Mouse (Mus musculus) neural tube, embryonic 15.5 days (tissue): ENCODE measurements at regions not wholly inside any gene's neighbourhood (a gene's known extent, or its start where the extent isn't known, plus 50 kb on each side); places are given as distances from the start of the nearest gene placed in this dataset.

Experiments
- ATAC-seq: fragments of 200-750 bp; cut with Nextera tagmentation; 2 replicates; pipeline ENCODE4 v1.8.0; 2017; ENCODE audit warnings: mild to moderate bottlenecking, moderate TSS enrichment, moderate library complexity; ENCODE audit not compliant: low FRiP score
- H3K27ac ChIP-seq: fragments of 300-500 bp; sonication (generic); replicated peaks from 2 replicates; pipeline ENCODE4 v1.5.1; 2015; ENCODE audit warnings: mild to moderate bottlenecking, inconsistent platforms
- H3K27me3 ChIP-seq: fragments of 300-500 bp; sonication (generic); replicated peaks from 2 replicates; pipeline ENCODE4 v1.6.1; 2015; ENCODE audit warnings: inconsistent platforms
- H3K36me3 ChIP-seq: fragments of 300-500 bp; sonication (generic); 2 replicates; pipeline ENCODE4 v1.6.1; 2015; ENCODE audit warnings: inconsistent platforms
- H3K4me1 ChIP-seq: fragments of 300-500 bp; sonication (generic); 2 replicates; pipeline ENCODE4 v1.6.1; 2015; ENCODE audit warnings: inconsistent platforms
- H3K4me2 ChIP-seq: fragments of 300-500 bp; sonication (generic); 2 replicates; pipeline ENCODE4 v1.6.1; 2015; ENCODE audit warnings: inconsistent platforms, mild to moderate bottlenecking, moderate library complexity
- H3K4me3 ChIP-seq: fragments of 300-500 bp; sonication (generic); replicated peaks from 2 replicates; pipeline ENCODE4 v1.5.1; 2015; ENCODE audit warnings: mild to moderate bottlenecking, inconsistent platforms
- H3K9ac ChIP-seq: fragments of 300-500 bp; sonication (generic); replicated peaks from 2 replicates; pipeline ENCODE4 v1.6.1; 2015; ENCODE audit warnings: mild to moderate bottlenecking, inconsistent platforms
- H3K9me3 ChIP-seq: fragments of 300-500 bp; sonication (generic); replicated peaks from 2 replicates; pipeline ENCODE4 v1.6.1; 2016; ENCODE audit warnings: inconsistent platforms
- WGBS: fragments of 180-500 bp; shearing (Covaris S2); methylation state at CpG from one replicate; pipeline ENCODE4 v1.1.7; 2015; ENCODE audit warnings: mixed read lengths; 5-methylcytosine and 5-hydroxymethylcytosine counted together

DNA sequence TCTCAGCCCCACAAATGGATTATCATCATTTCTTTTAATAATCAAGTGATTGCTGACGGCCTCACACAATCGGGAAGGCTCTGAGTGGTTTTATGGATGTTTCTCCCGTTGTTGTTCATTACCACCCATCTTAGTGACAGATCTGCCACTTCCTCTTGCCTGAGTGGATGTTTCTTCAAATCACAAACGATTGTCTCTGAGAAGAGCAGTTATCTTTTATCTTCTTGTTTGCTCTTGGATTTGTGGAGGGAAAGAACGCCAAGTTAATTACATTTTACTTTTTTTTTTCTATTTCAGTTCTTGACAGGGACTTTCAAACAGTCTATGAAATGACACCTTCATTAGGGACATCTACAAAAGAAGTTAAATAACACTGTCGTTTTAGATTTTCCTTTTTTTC, 272.3 kb downstream of the Wdr20rt start:
- no peak overlapping the region for H3K27ac ChIP-seq
- no peaks in the 10 kb centered on the region for H3K4me1 ChIP-seq
- no peaks in the 10 kb centered on the region for H3K36me3 ChIP-seq
- no peak overlapping the region for H3K9ac ChIP-seq
- ATAC-seq, result no peak
- H3K4me3 ChIP-seq, result no peak overlapping the region
- WGBS, result 61% methylated on average over 6 of the region's 6 CpGs
- H3K27me3 ChIP-seq, result no peaks in the 10 kb centered on the region
- H3K4me2 ChIP-seq, result no peak overlapping the region
- no peaks in the 10 kb centered on the region for H3K9me3 ChIP-seq

DNA sequence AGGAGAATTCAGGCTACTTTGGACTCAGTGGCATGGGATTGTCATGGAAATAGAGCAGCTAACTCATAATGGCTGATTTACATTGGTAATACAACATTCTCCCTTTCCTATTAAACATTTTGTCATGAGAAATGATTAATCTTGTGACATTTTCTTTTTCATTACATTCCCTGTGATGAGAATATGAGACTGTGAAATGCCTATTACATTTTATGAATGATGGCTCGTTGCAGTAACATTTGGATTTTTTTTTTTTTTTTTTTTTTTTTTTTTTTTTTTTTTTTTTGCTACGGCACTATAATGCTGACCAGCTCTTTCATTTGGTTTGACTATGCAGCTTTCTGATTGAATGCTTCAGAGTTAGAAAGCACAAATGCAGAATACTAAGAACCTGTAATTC, 276.1 kb downstream of the Wdr20rt start:
- no peaks in the 10 kb centered on the region for H3K27me3 ChIP-seq
- 76% methylated on average over 2 of the region's 2 CpGs for WGBS
- H3K4me1 ChIP-seq, result no peaks in the 10 kb centered on the region
- H3K4me3 ChIP-seq, result no peak overlapping the region
- no peak overlapping the region for H3K27ac ChIP-seq
- H3K4me2 ChIP-seq, result no peak overlapping the region
- H3K36me3 ChIP-seq, result no peaks in the 10 kb centered on the region
- no peaks in the 10 kb centered on the region for H3K9me3 ChIP-seq
- no peak for ATAC-seq
- H3K9ac ChIP-seq, result no peak overlapping the region

DNA sequence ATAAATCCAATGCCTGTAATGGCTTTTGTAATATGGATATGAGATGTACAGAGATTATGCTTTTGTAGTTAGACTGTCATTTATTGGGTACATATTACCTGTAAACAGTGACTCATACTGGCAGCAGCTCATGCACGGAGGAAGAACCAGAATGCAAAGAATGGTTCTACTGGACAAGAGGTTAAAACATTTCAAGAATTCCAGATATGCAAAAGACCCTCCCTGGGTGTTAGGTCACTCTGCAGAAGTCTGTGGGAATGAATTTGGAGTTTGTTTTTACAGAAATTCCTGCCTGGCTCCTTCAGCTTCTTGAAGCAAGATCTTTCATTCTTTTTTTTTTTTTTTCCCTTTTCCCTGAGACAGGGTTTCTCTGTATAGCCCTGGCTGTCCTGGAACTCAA, 276.7 kb downstream of the Wdr20rt start:
- 67% methylated on average over 1 of the region's 1 CpGs for WGBS
- no peak for ATAC-seq
- no peaks in the 10 kb centered on the region for H3K36me3 ChIP-seq

DNA sequence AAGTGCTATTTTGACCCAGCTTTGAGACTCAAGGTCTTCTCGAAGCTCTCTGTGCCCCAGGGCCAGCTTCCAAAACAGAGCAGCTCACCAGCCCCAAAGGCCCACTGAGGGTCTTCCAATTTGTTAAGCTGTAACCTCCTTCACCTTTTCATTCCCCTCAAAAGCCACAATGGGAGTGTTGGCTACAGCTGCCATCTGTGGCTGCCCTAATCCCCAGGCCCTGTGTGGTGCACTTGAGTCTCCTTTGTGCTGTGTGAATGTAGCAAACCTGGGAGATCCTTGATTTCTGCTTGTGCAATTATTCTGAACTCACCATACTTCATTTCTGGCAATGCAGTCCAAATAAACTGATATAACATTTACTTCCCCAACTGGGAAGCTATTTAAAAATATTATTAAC, 287.8 kb downstream of the Wdr20rt start:
- H3K9me3 ChIP-seq, result no peaks in the 10 kb centered on the region
- H3K27me3 ChIP-seq, result no peaks in the 10 kb centered on the region
- no peak overlapping the region for H3K4me2 ChIP-seq
- H3K36me3 ChIP-seq, result no peaks in the 10 kb centered on the region
- no peak for ATAC-seq
- H3K4me1 ChIP-seq, result no peaks in the 10 kb centered on the region
- no peak overlapping the region for H3K4me3 ChIP-seq
- no peak overlapping the region for H3K27ac ChIP-seq
- H3K9ac ChIP-seq, result no peak overlapping the region
- WGBS, result 84% methylated on average over 1 of the region's 1 CpGs

More for the DNA sequence above, 276.7 kb downstream of the Wdr20rt start:
- no peak overlapping the region for H3K27ac ChIP-seq
- no peak overlapping the region for H3K9ac ChIP-seq
- no peak overlapping the region for H3K4me3 ChIP-seq
- H3K9me3 ChIP-seq, result no peaks in the 10 kb centered on the region
- no peaks in the 10 kb centered on the region for H3K4me1 ChIP-seq
- no peaks in the 10 kb centered on the region for H3K27me3 ChIP-seq
- H3K4me2 ChIP-seq, result no peak overlapping the region

DNA sequence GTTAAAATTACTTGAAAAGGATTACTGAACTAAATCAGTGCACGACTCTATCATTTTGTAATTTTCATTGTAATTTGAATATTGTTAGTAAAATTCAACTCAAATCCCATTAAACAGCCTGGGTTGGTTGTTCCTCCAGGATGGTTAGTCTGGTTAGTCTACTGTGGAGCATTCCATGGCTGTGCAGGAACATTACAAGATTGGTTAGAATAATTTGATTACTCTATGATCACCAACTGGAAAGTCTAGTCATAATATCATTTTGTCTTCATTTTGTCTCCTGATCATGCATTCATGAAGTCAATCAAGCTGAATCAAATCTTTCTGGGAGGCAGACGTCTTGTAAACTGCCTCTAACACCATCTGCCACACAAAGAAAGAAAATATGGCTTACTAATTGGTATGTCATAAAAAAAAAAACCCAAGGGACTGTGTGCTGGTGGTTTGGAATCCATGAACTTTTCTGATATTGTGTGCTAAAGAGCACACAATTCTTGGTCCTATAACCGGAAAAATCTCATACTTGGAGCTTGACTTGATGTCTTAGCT, 308.9 kb downstream of the Wdr20rt start:
- H3K27me3 ChIP-seq, result no peaks in the 10 kb centered on the region
- H3K4me3 ChIP-seq, result no peak overlapping the region
- H3K36me3 ChIP-seq, result no peaks in the 10 kb centered on the region
- H3K27ac ChIP-seq, result no peak overlapping the region
- no peak overlapping the region for H3K4me2 ChIP-seq
- H3K4me1 ChIP-seq, result no peaks in the 10 kb centered on the region
- ATAC-seq, result no peak
- WGBS, result 67% methylated on average over 3 of the region's 3 CpGs
- H3K9ac ChIP-seq, result no peak overlapping the region
- no peaks in the 10 kb centered on the region for H3K9me3 ChIP-seq

DNA sequence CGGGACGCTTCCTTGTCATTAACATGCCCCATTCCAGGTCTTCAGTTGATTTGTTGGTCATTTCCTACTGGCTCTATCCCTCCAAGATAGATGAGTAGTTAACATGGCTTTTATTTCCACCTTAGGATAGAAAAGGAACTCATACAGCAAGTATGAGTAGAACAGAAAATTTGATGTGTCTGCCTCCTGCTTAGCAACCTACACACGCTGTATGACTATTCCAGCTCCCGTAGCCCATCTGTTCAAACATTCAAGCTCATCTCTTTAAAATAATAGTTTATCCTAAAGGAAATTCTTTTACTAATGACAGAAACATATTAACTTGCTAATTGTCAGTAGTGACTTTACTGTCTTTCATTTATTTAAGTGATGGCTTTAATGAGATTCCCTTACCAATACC, 323.0 kb downstream of the Wdr20rt start:
- H3K4me2 ChIP-seq, result no peak overlapping the region
- no peaks in the 10 kb centered on the region for H3K27me3 ChIP-seq
- H3K4me3 ChIP-seq, result no peak overlapping the region
- H3K9me3 ChIP-seq, result no peaks in the 10 kb centered on the region
- no peak for ATAC-seq
- H3K36me3 ChIP-seq, result no peaks in the 10 kb centered on the region
- H3K9ac ChIP-seq, result no peak overlapping the region
- WGBS, result 86% methylated on average over 4 of the region's 4 CpGs
- no peak overlapping the region for H3K27ac ChIP-seq
- no peaks in the 10 kb centered on the region for H3K4me1 ChIP-seq

DNA sequence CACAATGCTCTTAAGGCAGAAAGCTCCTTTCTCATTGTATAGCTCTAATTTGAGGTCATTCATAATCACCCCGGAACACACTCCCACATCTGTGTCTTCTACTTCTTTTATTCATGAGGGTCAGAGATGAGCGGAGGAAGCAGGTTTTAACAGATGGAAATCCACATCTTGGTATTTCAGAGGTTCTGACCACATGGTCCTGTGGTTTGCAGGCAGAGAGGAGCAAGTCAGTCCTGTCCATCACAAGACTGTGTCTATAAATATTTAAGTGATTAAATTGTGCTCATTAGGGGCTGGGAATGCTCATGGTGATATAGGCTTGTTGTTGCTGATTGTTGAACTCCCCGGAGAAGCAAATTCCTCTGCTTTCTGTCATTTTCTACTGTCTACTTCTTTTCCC, 326.9 kb downstream of the Wdr20rt start:
- no peak overlapping the region for H3K4me3 ChIP-seq
- no peak overlapping the region for H3K4me2 ChIP-seq
- H3K27me3 ChIP-seq, result no peaks in the 10 kb centered on the region
- H3K36me3 ChIP-seq, result no peaks in the 10 kb centered on the region
- no peak overlapping the region for H3K27ac ChIP-seq
- 83% methylated on average over 3 of the region's 3 CpGs for WGBS
- no peaks in the 10 kb centered on the region for H3K4me1 ChIP-seq
- H3K9me3 ChIP-seq, result no peaks in the 10 kb centered on the region
- H3K9ac ChIP-seq, result no peak overlapping the region
- no peak for ATAC-seq

DNA sequence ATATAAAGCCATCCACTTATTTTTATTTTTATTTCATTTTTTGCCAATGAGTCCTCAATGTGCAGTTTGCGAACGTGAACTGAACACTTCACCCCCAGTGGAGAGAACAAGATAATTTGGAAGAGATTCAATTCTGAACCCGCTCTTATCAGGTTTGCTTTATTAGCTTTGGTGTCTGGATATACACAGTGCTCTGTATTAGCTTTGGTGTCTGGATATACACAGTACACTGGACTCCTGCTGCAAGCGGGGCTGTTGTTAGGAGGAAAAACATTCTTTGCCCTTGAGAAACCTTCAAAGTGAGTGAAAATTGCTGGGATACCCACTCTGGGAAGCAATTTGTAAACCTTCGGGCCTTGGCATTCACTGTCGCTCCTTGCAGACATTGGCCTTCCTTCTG, 333.7 kb downstream of the Wdr20rt start:
- peak; percentile 69; the same call in 1 of the 2 replicates for ATAC-seq
- Histone ChIP-seq H3K27me3 (no peaks in the 10 kb centered on the region), H3K4me2 (no peak overlapping the region), H3K4me1 (no peaks in the 10 kb centered on the region), H3K36me3 (no peaks in the 10 kb centered on the region), H3K27ac (no peak overlapping the region), H3K9ac (no peak overlapping the region), H3K4me3 (no peak overlapping the region), H3K9me3 (no peaks in the 10 kb centered on the region)
- WGBS, result 74% methylated on average over 6 of the region's 6 CpGs

DNA sequence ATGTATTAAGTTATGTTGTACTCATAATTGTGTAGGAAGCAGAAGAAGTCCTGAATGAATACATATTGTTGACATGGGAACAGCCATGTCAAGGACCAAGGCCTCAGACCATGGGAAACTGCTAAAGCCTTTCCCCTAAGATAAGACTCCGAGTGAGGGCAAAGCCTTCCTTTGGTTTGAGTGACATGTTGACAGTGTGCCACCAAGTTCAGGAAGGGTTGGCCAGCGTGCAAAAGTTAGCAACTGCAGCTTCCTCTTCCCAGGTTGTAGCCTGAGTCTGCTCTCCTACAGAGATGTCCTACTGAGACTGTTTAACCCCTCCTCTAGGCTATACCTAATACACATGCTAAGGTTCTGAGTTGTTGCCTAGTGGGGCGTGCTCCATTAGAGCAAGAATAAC, 334.5 kb downstream of the Wdr20rt start:
- no peaks in the 10 kb centered on the region for H3K27me3 ChIP-seq
- H3K27ac ChIP-seq, result no peak overlapping the region
- no peaks in the 10 kb centered on the region for H3K9me3 ChIP-seq
- H3K4me2 ChIP-seq, result no peak overlapping the region
- H3K4me1 ChIP-seq, result no peaks in the 10 kb centered on the region
- no peak for ATAC-seq
- no peaks in the 10 kb centered on the region for H3K36me3 ChIP-seq
- H3K4me3 ChIP-seq, result no peak overlapping the region
- WGBS, result 86% methylated on average over 3 of the region's 3 CpGs
- H3K9ac ChIP-seq, result no peak overlapping the region

DNA sequence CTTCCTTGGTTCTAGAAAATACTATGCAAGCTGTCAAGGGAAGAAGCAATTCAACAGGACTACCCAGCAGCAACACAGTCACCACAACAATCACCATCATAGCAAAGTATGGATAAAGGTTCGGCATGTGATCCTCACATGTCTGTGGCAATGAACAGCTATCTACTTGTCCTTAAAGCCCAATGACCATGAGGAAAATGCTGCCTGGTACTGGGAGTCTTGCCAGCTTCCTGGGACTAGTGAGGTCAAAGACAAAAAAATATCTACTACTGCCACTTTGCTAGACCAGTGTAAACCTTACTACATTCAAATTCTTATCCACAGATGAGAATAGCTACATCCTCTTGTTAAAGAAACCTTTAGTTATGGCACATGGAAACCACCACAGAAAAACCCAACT, 346.3 kb downstream of the Wdr20rt start:
- H3K4me2 ChIP-seq, result no peak overlapping the region
- H3K4me1 ChIP-seq, result no peaks in the 10 kb centered on the region
- H3K4me3 ChIP-seq, result no peak overlapping the region
- H3K9ac ChIP-seq, result no peak overlapping the region
- no peak for ATAC-seq
- no peaks in the 10 kb centered on the region for H3K36me3 ChIP-seq
- whole genome bisulfite sequencing, result 94% methylated on average over 1 of the region's 1 CpGs
- H3K27me3 ChIP-seq, result no peaks in the 10 kb centered on the region
- H3K9me3 ChIP-seq, result no peaks in the 10 kb centered on the region
- H3K27ac ChIP-seq, result no peak overlapping the region

DNA sequence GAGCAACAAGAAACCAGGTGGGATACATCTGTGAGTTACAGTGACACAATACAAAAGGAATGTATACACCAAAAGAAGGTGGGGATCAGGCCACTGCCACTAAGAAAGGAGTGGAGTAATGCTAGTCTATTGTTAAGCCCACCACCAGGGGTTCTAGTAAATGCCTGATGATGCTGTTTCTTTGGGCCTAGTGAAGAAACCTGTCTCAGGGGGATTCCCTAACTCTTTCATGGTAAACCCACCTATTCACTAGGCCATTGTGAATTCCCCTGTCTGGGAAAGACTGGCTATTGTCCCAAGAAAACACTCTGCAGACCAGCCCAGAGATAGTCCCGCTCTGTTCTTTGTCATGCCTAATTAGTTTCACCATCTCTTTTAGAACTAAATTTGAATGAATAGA, 368.2 kb downstream of the Wdr20rt start:
- 47% methylated on average over 1 of the region's 1 CpGs for whole genome bisulfite sequencing
- Histone ChIP-seq H3K9me3 (no peaks in the 10 kb centered on the region), H3K27ac (no peak overlapping the region), H3K36me3 (no peaks in the 10 kb centered on the region), H3K27me3 (no peaks in the 10 kb centered on the region), H3K4me1 (no peaks in the 10 kb centered on the region), H3K4me2 (no peak overlapping the region), H3K9ac (no peak overlapping the region), H3K4me3 (no peak overlapping the region)
- ATAC-seq, result no peak

DNA sequence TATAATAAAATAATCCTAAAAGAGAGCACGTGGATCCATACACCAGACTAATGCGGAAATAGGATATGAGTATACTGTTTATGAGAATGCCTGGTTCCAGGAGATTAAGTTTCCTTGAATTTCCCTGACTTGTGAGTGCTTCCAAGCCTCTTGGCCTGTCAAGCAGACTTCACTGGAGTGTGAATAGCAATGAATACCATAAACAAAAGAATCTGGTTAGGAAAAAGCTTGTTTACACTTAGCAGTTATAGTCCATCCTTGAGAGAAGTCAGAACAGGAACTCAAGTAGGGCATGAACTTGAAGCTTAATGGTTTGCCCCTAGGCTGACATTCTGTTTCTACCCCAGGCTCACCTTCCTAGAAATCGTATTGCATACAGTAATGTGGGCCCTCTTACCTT, 368.8 kb downstream of the Wdr20rt start:
- no peaks in the 10 kb centered on the region for H3K36me3 ChIP-seq
- 93% methylated on average over 3 of the region's 3 CpGs for WGBS
- no peak overlapping the region for H3K27ac ChIP-seq
- no peaks in the 10 kb centered on the region for H3K27me3 ChIP-seq
- no peak overlapping the region for H3K9ac ChIP-seq
- ATAC-seq, result no peak
- no peak overlapping the region for H3K4me2 ChIP-seq
- no peaks in the 10 kb centered on the region for H3K4me1 ChIP-seq
- H3K4me3 ChIP-seq, result no peak overlapping the region
- no peaks in the 10 kb centered on the region for H3K9me3 ChIP-seq

DNA sequence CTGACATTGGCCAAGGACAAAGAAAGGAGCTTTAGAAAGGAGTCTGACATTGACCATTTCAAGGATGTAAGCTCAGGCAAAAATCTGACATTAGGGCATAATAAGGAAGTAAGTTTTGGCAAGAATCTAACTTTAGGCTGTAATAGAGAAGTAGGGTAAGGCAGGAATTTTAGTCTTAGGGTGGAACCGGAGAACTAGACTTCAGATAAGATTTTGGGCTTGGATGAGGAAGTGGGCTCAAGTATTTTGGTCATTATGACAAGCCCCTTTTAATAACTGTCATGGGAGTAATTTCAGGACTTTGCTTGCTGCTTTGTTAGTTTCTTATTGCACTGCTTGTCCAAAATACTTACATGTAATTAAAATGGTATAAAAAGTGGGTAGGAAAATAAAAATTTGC, 418.9 kb downstream of the Wdr20rt start:
- no peak for ATAC-seq
- H3K36me3 ChIP-seq, result no peaks in the 10 kb centered on the region
- no peaks in the 10 kb centered on the region for H3K27me3 ChIP-seq
- no peak overlapping the region for H3K9ac ChIP-seq
- H3K4me2 ChIP-seq, result no peak overlapping the region
- 0 out of 2 replicates have a peak, but pooled peaks cover 3% of the 10 kb centered on the region for H3K9me3 ChIP-seq
- no peak overlapping the region for H3K27ac ChIP-seq
- H3K4me1 ChIP-seq, result no peaks in the 10 kb centered on the region
- 94% methylated on average over 1 of the region's 1 CpGs for WGBS
- no peak overlapping the region for H3K4me3 ChIP-seq
